Mouse (Mus musculus): Measurements from ENCODE around the gene Svep1. TPM values are rescaled to one million over a fixed set of nuclear protein-coding genes. Genes with fewer than 3 reads are reported as not detected.
A peak's percentile ranks its signal among the peaks of the same experiment; 100 is the strongest.

Svep1 gene
- 10 to 100 TPM in 1 of 2 experiments, 1 to 10 TPM in 1; 8.2 to 11.9 TPM for total RNA-seq (2021)
- long read RNA-seq, experiment 1, partial matches to known transcripts, result 0 of 1 reads
- long read RNA-seq, experiment 1, other reads (novel, unspliced or antisense), result 1 of 1 reads
- long read RNA-seq, experiment 2, partial matches to known transcripts, result 0 of 1 reads
- long read RNA-seq, experiment 2, other reads (novel, unspliced or antisense), result 1 of 1 reads

GRCm38 (mm10) chr4:58206115-58206945, at the start of gene Svep1:
Gene Svep1, minus strand, starts transcription at chr4:58206859.
- peak; percentile 43 for DNase-seq

GRCm38 (mm10) chr4:58253410-58253809, 46.8 kb upstream of the Svep1 start:
- DNase-seq, result no peak

GRCm38 (mm10) chr4:58252381-58252780, 45.7 kb upstream of the Svep1 start:
- DNase-seq, result no peak

- no peak for DNase-seq
Measured at GRCm38 (mm10) chr4:58245544-58245943, 38.9 kb upstream of the Svep1 start.

- DNase-seq, result no peak
Measured at GRCm38 (mm10) chr4:58240416-58240815, 33.8 kb upstream of the Svep1 start.

- no peak for DNase-seq
Measured at GRCm38 (mm10) chr4:58235828-58236227, 29.2 kb upstream of the Svep1 start.

- no peak for DNase-seq
Measured at GRCm38 (mm10) chr4:58223499-58223898, 16.8 kb upstream of the Svep1 start.

GRCm38 (mm10) chr4:58211374-58211773, 4.7 kb upstream of the Svep1 start:
- no peak for DNase-seq

GRCm38 (mm10) chr4:58210557-58211090, 4.0 kb upstream of the Svep1 start:
- DNase-seq, result no peak

GRCm38 (mm10) chr4:58205750-58206114, 927 bp downstream of the Svep1 start:
- no peak for DNase-seq

- no peak for DNase-seq
Measured at GRCm38 (mm10) chr4:58201703-58202102, 5.0 kb downstream of the Svep1 start.

- no peak for DNase-seq
Measured at GRCm38 (mm10) chr4:58200826-58201225, 5.8 kb downstream of the Svep1 start.

- no peak for DNase-seq
Measured at GRCm38 (mm10) chr4:58197230-58197629, 9.4 kb downstream of the Svep1 start.

- peak; percentile 40 for DNase-seq
Measured at GRCm38 (mm10) chr4:58196795-58197194, 9.9 kb downstream of the Svep1 start.

GRCm38 (mm10) chr4:58195936-58196335, 10.7 kb downstream of the Svep1 start:
- DNase-seq, result no peak

- no peak for DNase-seq
Measured at GRCm38 (mm10) chr4:58189281-58189680, 17.4 kb downstream of the Svep1 start.

GRCm38 (mm10) chr4:58185401-58185800, 21.3 kb downstream of the Svep1 start:
- no peak for DNase-seq

GRCm38 (mm10) chr4:58184681-58185341, 21.8 kb downstream of the Svep1 start:
- DNase-seq, result peak; percentile 35

- DNase-seq, result no peak
Measured at GRCm38 (mm10) chr4:58183897-58184296, 22.8 kb downstream of the Svep1 start.

GRCm38 (mm10) chr4:58178489-58178888, 28.2 kb downstream of the Svep1 start:
- no peak for DNase-seq

GRCm38 (mm10) chr4:58177256-58177655, 29.4 kb downstream of the Svep1 start:
- DNase-seq, result no peak

GRCm38 (mm10) chr4:58174435-58174987, 32.1 kb downstream of the Svep1 start:
- no peak for DNase-seq

- no peak for DNase-seq
Measured at GRCm38 (mm10) chr4:58173401-58173800, 33.3 kb downstream of the Svep1 start.

Measured in gastrocnemius, postnatal 25 days (tissue).